Mouse (Mus musculus) mouse embryonic stem cell (cell line): ENCODE results near the gene Itga5.

Experiments used
- in situ Hi-C, 2 experiments: fragments of 300-500 bp; cut with MboI; formaldehyde crosslinking; loops; 1 replicate in 1 of 2; 3 replicates in 1 of 2; pipeline ENCODE4 v1.14.3; 2019 to 2020; ENCODE audit warnings: low sequenced_read_pairs in 2 of 2, low pct_unique_long_range_greater_than_20kb in 1 of 2, mixed read lengths in 1 of 2; ENCODE audit not compliant: unreplicated experiment in 1 of 2

Gene Itga5

GRCm38 (mm10) chr15:103368179-103368940 lies 1.8 kb upstream of the Itga5 start:
- in situ Hi-C loops, result no loop called here

- in situ Hi-C loops, result no loop called here
These were observed 840 bp downstream of the Itga5 start for GRCm38 (mm10) chr15:103365471-103366375.

- in situ Hi-C loops, result no loop called here
These were observed 1.8 kb downstream of the Itga5 start for GRCm38 (mm10) chr15:103364761-103365160.

- in situ Hi-C loops, result no loop called here
These were observed 2.8 kb downstream of the Itga5 start for GRCm38 (mm10) chr15:103363809-103364208.

GRCm38 (mm10) chr15:103362950-103363349 lies 3.6 kb downstream of the Itga5 start:
- in situ Hi-C loops, result no loop called here

GRCm38 (mm10) chr15:103362333-103362732 lies 4.2 kb downstream of the Itga5 start:
- in situ Hi-C loops, result no loop called here

GRCm38 (mm10) chr15:103361269-103361668 lies 5.3 kb downstream of the Itga5 start:
- in situ Hi-C loops, result no loop called here

GRCm38 (mm10) chr15:103359869-103360602 lies 6.5 kb downstream of the Itga5 start:
- in situ Hi-C loops, result no loop called here

- in situ Hi-C loops, result no loop called here
These were observed 7.4 kb downstream of the Itga5 start for GRCm38 (mm10) chr15:103359122-103359510.

- in situ Hi-C loops, result no loop called here
These were observed 8.1 kb downstream of the Itga5 start for GRCm38 (mm10) chr15:103358278-103359121.

- in situ Hi-C loops, result no loop called here
These were observed 8.7 kb downstream of the Itga5 start for GRCm38 (mm10) chr15:103357817-103358216.

- in situ Hi-C loops, result no loop called here
These were observed 10.4 kb downstream of the Itga5 start for GRCm38 (mm10) chr15:103356130-103356529.

GRCm38 (mm10) chr15:103355420-103355819 lies 11.1 kb downstream of the Itga5 start:
- in situ Hi-C loops, result no loop called here

GRCm38 (mm10) chr15:103354690-103355089 lies 11.9 kb downstream of the Itga5 start:
- in situ Hi-C loops, result loop anchor here in 1 of 2 experiments (5.0 kb wide), 1 partner anchor 33 kb away; no protein-coding TSS in a partner anchor

- in situ Hi-C loops, result loop anchor here in 1 of 2 experiments (5.0 kb wide), 1 partner anchor 34 kb away; no protein-coding TSS in a partner anchor
These were observed 12.9 kb downstream of the Itga5 start for GRCm38 (mm10) chr15:103353511-103354256.

- in situ Hi-C loops, result loop anchor here in 1 of 2 experiments (5.0 kb wide), 1 partner anchor 34 kb away; no protein-coding TSS in a partner anchor
These were observed 13.7 kb downstream of the Itga5 start for GRCm38 (mm10) chr15:103352856-103353255.

- in situ Hi-C loops, result no loop called here
These were observed 19.3 kb downstream of the Itga5 start for GRCm38 (mm10) chr15:103347275-103347684.
